Mouse (Mus musculus) heart, adult 2 months (tissue): Measurements from ENCODE around the gene Sppl3. TPM values are rescaled to one million over a fixed set of nuclear protein-coding genes. Genes with fewer than 3 reads are reported as not detected.
A peak's percentile ranks its signal among the peaks of the same experiment; 100 is the strongest.

Experiments
- DNase-seq, 2 experiments: peaks; one replicate each; pipeline ENCODE4 v3.0.0; 2021
- H3K27ac ChIP-seq: fragments of 200-600 bp; 2 replicates; pipeline ENCODE4 v1.8.1; 2022
- H3K27me3 ChIP-seq: fragments of 200-500 bp; 2 replicates; pipeline ENCODE4 v1.6.1; 2012; ENCODE audit warnings: mild to moderate bottlenecking, low read length, inconsistent platforms, mixed read lengths; ENCODE audit not compliant: control insufficient read depth, insufficient read depth
- H3K36me3 ChIP-seq: fragments of 200-500 bp; 2 replicates; pipeline ENCODE4 v1.6.1; 2012; ENCODE audit warnings: low read length, inconsistent platforms; ENCODE audit not compliant: control insufficient read depth, insufficient read depth
- H3K4me1 ChIP-seq: fragments of 200-500 bp; 2 replicates; pipeline ENCODE4 v1.6.1; 2011; ENCODE audit warnings: low read length; ENCODE audit not compliant: control insufficient read depth, insufficient read depth
- H3K4me3 ChIP-seq: fragments of 200-600 bp; 2 replicates; pipeline ENCODE4 v1.8.1; 2022
- H3K79me2 ChIP-seq: fragments of 200-500 bp; replicated peaks from 2 replicates; pipeline ENCODE4 v1.6.1; 2012; ENCODE audit warnings: mild to moderate bottlenecking, inconsistent platforms, low read length, moderate library complexity, mixed read lengths; ENCODE audit not compliant: control insufficient read depth, insufficient read depth
- H3K9ac ChIP-seq: fragments of 200-500 bp; 2 replicates; pipeline ENCODE4 v1.6.1; 2012; ENCODE audit warnings: low read depth, mild to moderate bottlenecking, control low read depth, inconsistent platforms, low read length, mixed read lengths
- CTCF ChIP-seq: fragments of 200-600 bp; IDR thresholded peaks from 2 replicates; pipeline ENCODE4 v1.8.1; 2022; ENCODE audit warnings: antibody characterized with exemption, mild to moderate bottlenecking, moderate library complexity
- EP300 ChIP-seq: fragments of 200-500 bp; IDR thresholded peaks from 2 replicates; pipeline ENCODE4 v1.6.1; 2011; ENCODE audit warnings: low read depth, low read length, control low read depth; ENCODE audit not compliant: insufficient read depth
- POLR2A ChIP-seq: fragments of 200-500 bp; IDR thresholded peaks from 2 replicates; pipeline ENCODE4 v1.6.1; 2011; ENCODE audit warnings: mild to moderate bottlenecking, low read depth, low read length, control low read depth; ENCODE audit not compliant: insufficient read depth
- WGBS: fragments of 180-500 bp; shearing (Covaris S2); methylation state at CpG from one replicate; pipeline ENCODE4 v1.1.7; 2018; 5-methylcytosine and 5-hydroxymethylcytosine counted together
- intact Hi-C: fragments of 180-260 bp; cut with DNase I; formaldehyde crosslinking; loops from one replicate; pipeline ENCODE4 v1.15.1; 2025
- polyA plus RNA-seq: library from polyadenylated mRNA; depleted of rRNA; stranded (reverse); fragments of >200 nt; gene quantifications from 2 replicates; pipeline ENCODE4 v1.2.3, GENCODE M21; 2012
- total RNA-seq, 2 experiments: library from RNA; stranded (reverse); gene quantifications; 2 replicates each; pipeline ENCODE4 v1.2.3; 2021

Gene Sppl3
- total and polyA plus RNA-seq, 3 experiments: 32.0 to 40.8 (median 32.2) TPM

DNA sequence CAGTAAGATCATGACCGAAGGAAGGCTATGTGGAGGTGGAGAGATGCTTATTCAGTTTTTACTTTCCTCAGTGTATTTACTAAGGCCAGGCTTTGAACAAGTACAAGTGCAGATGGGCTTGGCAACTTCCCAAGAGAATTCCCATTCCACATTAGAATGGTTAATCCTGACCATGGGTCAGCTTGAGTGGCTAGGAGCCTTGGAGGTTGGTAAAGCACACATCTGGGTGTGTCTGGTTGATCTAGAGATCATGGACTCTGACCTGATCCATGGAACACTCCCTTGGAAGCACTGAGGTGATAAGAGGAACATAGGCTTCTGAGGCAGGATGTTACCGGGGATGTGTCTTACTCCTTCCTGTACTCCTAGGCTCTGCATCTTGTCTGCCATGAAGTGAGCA lies 21.7 kb downstream of the Sppl3 start:
- Histone ChIP-seq H3K36me3 (peaks cover 16% of the 10 kb centered on the region), H3K9ac (no peak overlapping the region), H3K4me3 (no peak overlapping the region), H3K27ac (no peak overlapping the region), H3K4me1 (peaks cover 22% of the 10 kb centered on the region), H3K79me2 (peaks cover 22% of the 10 kb centered on the region), H3K27me3 (no peaks in the 10 kb centered on the region)
- no peak for TF ChIP-seq POLR2A
- TF ChIP-seq EP300: no peak
- TF ChIP-seq CTCF: no peak
- DNase-seq: no peak
- intact Hi-C loops: no loop called here
- 59% methylated on average over 2 of the region's 2 CpGs for WGBS

DNA sequence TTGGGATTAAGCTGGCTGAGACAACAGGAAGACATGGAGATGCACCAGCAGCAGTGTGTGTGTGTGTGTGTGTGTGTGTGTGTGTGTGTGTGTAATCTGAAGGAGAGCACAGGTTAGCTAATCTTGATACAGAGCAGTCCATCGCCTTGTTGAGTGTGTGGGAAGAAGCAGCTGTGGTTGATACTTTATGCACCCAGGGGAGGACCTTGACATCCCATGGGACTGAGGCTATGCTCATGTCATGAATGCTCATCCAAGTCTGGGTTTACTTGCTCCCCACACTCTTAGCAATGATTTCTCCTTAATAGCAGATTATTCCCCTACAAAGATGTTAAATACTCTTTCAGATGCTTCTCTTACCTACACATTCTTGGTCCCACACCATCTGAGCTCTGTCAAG lies 24.3 kb downstream of the Sppl3 start:
- peaks cover 20% of the 10 kb centered on the region for H3K4me1 ChIP-seq
- intact Hi-C loops: no loop called here
- 58% methylated on average over 1 of the region's 1 CpGs for WGBS

DNA sequence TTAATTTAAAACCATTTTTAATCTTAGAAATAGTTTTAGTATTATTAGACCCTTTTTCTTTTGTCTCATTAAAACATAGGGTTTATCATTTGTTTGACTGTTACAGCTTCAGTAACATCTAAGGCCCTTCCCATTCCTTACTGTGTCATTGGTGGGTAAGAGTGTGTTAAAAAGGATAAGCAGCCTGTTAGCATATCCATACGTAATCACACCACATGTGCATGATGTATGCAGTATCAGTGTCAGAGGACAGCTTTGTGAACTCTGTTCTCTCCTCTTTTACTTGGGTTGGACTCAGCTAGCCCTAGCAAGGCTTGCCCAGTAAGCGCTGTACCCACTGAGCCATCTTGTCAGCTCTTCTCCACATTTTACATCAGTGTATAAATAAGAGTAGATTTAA lies 26.2 kb downstream of the Sppl3 start:
- Histone ChIP-seq H3K4me3 (no peak overlapping the region), H3K27ac (no peak overlapping the region), H3K9ac (no peak overlapping the region), H3K36me3 (peaks cover 11% of the 10 kb centered on the region), H3K79me2 (peaks cover 14% of the 10 kb centered on the region), H3K27me3 (no peaks in the 10 kb centered on the region), H3K4me1 (peaks cover 18% of the 10 kb centered on the region)
- intact Hi-C loops: no loop called here
- TF ChIP-seq POLR2A (no peak), CTCF (no peak), EP300 (no peak)
- DNase-seq: no peak
- 94% methylated on average over 2 of the region's 2 CpGs for WGBS

More for the DNA sequence above, 24.3 kb downstream of the Sppl3 start:
- H3K79me2 ChIP-seq: peaks cover 14% of the 10 kb centered on the region
- TF ChIP-seq CTCF (no peak), EP300 (no peak), POLR2A (no peak)
- peaks cover 16% of the 10 kb centered on the region for H3K36me3 ChIP-seq
- no peaks in the 10 kb centered on the region for H3K27me3 ChIP-seq
- no peak overlapping the region for H3K27ac ChIP-seq
- DNase-seq: no peak
- no peak overlapping the region for H3K4me3 ChIP-seq
- no peak overlapping the region for H3K9ac ChIP-seq

DNA sequence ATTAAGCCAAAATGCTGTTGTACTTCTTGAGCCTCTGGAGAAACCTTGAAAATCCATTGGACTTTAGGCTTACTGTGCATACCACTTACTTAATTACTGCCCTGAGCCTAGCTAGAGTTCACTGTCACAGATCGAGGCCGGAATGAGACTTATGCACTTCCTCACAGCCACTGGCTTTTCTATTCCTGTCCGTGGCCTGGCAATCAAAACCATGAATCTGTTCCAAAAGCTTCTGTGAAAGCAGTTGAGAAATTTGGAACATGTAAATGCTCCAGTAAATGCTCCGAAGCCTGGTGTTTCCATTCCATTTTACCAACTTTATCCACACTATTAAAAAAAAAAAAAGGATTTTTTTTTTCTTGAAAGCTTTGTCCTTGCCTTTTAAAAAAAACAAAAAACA lies 29.8 kb downstream of the Sppl3 start:
- 1% methylated on average over 4 of the region's 4 CpGs for WGBS
- 0 out of 2 replicates have a peak, but pooled peaks have one; percentile 49 for TF ChIP-seq EP300
- no peak for TF ChIP-seq CTCF
- DNase-seq: peak; percentile 36 to 67
- H3K4me1 ChIP-seq: peaks cover 17% of the 10 kb centered on the region
- H3K9ac ChIP-seq: no peak overlapping the region
- peak overlapping the region; percentile 42 for H3K27ac ChIP-seq
- H3K79me2 ChIP-seq: peaks cover 16% of the 10 kb centered on the region
- peaks cover 8% of the 10 kb centered on the region for H3K36me3 ChIP-seq
- intact Hi-C loops: no loop called here
- no peak overlapping the region for H3K4me3 ChIP-seq
- H3K27me3 ChIP-seq: no peaks in the 10 kb centered on the region

DNA sequence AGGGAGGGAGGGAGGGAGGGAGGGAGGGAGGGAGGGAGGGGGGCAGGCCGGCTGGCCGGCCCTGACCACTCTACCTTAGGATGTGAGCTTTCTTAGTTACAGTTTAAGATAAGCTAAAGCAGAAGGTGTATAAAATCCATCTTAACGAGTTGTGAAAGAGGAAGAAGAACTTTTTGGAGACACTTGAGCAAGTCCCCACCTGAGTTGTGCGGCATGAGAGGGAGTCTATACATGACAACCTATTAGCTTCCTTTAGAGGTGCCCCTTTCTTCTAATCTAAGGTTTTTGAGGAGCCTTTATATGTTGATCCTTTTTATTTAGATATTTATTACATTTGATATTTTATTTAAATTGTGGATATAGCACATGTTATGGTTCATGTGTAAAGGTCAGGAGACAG lies 32.7 kb downstream of the Sppl3 start:
- Histone ChIP-seq H3K36me3 (peaks cover 6% of the 10 kb centered on the region), H3K9ac (no peak overlapping the region), H3K27ac (no peak overlapping the region), H3K4me3 (no peak overlapping the region), H3K4me1 (peaks cover 14% of the 10 kb centered on the region), H3K79me2 (peaks cover 12% of the 10 kb centered on the region), H3K27me3 (no peaks in the 10 kb centered on the region)
- 85% methylated on average over 4 of the region's 4 CpGs for WGBS
- intact Hi-C loops: no loop called here
- DNase-seq: no peak
- no peak for TF ChIP-seq EP300
- no peak for TF ChIP-seq POLR2A
- no peak for TF ChIP-seq CTCF

DNA sequence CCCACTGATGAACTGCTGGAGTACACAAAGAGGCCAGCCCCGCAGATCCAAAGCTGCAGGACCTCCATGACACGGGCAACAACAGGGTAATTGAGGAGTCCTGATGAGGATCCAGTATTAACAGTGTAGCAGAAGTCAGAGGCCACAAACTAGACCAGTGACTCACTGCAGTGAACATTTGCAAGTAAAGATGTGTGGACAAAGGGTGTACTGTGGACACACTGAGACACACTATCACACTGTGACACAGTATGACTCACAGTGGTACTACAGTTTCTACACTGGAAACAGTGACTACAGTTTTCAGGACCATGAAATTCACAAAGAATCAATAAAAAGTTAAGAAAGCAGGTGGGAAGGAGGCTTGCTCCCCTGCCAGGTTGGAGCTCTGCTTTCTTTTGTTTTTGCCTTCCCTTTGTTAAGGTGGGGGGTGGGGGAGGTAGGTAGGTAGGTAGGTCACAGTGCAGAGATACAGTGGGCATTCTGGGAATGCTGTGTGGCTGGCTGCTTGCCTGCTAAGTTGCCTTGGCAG lies 34.3 kb downstream of the Sppl3 start:
- TF ChIP-seq EP300: no peak
- TF ChIP-seq POLR2A: no peak
- TF ChIP-seq CTCF: no peak
- WGBS: 89% methylated on average over 2 of the region's 2 CpGs
- DNase-seq: no peak
- H3K36me3 ChIP-seq: peaks cover 6% of the 10 kb centered on the region
- H3K27me3 ChIP-seq: no peaks in the 10 kb centered on the region
- no peak overlapping the region for H3K4me3 ChIP-seq
- H3K4me1 ChIP-seq: peaks cover 14% of the 10 kb centered on the region
- peaks cover 17% of the 10 kb centered on the region for H3K79me2 ChIP-seq
- H3K9ac ChIP-seq: no peak overlapping the region
- intact Hi-C loops: loop anchor here (5.0 kb wide), 1 partner anchor 33 kb away; the partner anchor contains the start of gene Sppl3
- no peak overlapping the region for H3K27ac ChIP-seq

DNA sequence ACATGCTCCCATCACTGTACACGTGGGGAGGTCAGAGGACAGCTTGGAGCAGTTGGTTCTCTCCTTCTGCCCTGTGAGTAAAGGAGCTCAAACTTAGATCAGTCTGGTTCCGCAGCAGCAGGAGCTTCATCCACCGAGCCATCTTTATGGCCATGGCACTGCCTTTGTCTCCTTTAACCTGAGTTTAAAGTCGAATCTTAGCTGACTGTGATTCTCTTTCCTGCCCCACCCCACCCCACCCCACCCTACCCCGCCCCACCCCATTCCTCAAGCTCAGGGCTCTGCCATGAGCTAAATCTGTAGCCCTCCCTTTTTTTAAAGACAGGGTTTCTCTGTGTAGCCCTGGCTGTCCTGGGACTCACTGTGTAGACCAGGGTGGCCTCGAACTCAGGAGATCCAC lies 38.8 kb downstream of the Sppl3 start:
- intact Hi-C loops: loop anchor here (5.0 kb wide), 1 partner anchor 37 kb away; the partner anchor contains the start of gene Sppl3
- Histone ChIP-seq H3K4me3 (no peak overlapping the region), H3K27me3 (no peaks in the 10 kb centered on the region), H3K36me3 (peaks cover 7% of the 10 kb centered on the region), H3K4me1 (peaks cover 19% of the 10 kb centered on the region), H3K9ac (no peak overlapping the region), H3K79me2 (peaks cover 20% of the 10 kb centered on the region), H3K27ac (no peak overlapping the region)
- no peak for DNase-seq
- WGBS: 83% methylated on average over 6 of the region's 6 CpGs
- TF ChIP-seq POLR2A (no peak), CTCF (no peak), EP300 (no peak)
